Mouse (Mus musculus) E14TG2a.4 (cell line): Measurements from ENCODE around the gene Mtor.

Experiments
- CTCF ChIP-seq: conservative IDR thresholded peaks from 2 replicates; pipeline ENCODE4 v1.5.1; 2014; ENCODE audit warnings: low read length
- NANOG ChIP-seq: IDR thresholded peaks from 2 replicates; pipeline ENCODE4 v1.6.1; 2014; ENCODE audit warnings: borderline replicate concordance, low read length, mixed read lengths
- POU5F1 ChIP-seq: IDR thresholded peaks from 2 replicates; pipeline ENCODE4 v1.6.1; 2014; ENCODE audit warnings: low read length, borderline replicate concordance

DNA sequence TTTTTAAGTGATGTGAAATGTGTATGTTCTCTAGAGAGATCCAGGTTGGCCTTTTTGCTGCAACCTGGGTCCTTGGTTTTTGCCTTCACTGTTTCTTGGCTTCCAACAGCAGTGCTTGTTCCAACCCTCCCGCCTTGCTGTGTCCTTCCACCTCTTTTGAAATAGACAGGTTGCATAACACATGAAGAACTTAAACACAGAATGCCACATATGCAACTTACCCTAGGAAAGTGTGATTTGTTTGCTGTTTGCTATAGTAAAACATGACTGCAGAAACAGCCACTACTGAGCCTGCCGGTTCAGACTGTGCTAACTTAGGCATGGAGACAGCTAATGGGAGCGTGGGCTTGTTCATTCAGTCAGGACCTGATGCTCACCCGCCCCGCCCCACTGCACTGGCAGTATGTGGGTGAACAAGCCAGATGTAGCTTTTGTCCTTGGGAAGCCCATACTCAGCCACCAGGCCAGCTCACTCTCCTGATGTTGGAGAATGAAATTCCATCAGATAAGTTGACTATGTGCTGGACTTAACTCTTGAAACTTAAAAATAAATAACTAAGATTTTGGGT lies 18.2 kb downstream of the Mtor start:
- TF ChIP-seq CTCF (no peak), POU5F1 (no peak), NANOG (no peak)
